Mouse (Mus musculus) cerebellum, adult 8-10 months (tissue): ENCODE results near the gene Inpp4b.

Experiments used
- DNase-seq: peaks from one replicate; pipeline ENCODE4 v3.0.0; 2022

Gene Inpp4b

GRCm38 (mm10) chr8:81854543-81854942 lies 512.2 kb downstream of the Inpp4b start:
- DNase-seq, result no peak

DNA sequence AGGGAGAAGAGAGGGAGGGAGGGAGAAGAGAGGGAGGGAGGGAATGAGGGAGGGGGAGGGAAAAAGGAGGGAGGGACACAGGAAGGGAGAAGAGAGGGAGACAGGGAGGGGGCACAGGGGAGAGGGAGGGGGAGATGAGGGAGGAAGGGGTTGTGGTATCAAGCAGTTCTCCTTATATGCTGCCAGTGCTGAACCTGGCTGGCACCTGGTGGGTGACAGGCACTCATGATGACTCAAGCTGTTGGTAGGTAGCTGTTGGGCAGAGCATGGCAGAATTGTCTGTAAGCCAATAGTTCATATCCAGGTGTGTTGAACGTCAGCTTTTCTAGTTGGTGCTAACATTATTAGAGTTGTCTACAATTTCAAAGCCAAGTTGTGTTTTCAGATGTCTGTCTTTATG lies 512.7 kb downstream of the Inpp4b start:
- no peak for DNase-seq

DNA sequence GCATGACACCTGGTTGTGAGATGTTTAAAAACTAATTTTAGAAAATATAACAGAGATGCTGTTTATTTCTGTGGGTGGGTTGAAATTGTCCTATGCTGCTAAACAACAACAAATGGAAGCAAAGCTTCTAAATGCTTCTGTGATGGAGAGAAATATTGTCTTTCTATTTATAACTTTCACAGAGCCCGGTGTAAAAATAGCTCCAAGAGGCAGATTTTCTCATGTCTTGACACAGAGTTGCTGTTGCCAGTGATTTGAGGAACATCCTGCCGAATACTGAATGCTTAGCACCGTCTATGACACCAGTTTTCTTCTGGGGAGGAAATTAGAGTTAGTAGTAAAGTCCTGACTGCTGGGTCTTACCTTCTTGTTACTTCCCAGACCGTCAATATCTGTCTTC lies 513.8 kb downstream of the Inpp4b start:
- DNase-seq, result no peak

DNA sequence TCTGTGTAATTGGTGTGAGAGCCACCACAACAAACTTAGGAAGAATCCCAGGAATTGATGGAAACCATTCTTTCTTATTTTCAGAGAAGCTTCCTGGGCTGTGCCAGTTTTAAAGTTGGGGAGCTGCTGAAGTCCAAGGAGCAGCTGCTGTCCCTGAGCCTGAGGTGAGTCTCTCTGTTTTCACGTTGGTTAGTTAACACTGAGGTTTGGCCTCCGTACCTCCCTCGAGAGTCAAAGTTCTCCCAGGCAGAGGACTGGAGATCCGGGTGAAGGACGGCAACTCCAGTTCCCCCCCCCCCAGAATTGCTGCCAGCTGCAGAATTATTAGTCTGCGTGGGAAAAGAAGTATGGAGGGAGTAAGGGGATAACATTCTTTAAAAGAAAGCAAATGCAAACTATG lies 514.3 kb downstream of the Inpp4b start:
- no peak for DNase-seq

GRCm38 (mm10) chr8:81858393-81858792 lies 516.0 kb downstream of the Inpp4b start:
- DNase-seq, result no peak

DNA sequence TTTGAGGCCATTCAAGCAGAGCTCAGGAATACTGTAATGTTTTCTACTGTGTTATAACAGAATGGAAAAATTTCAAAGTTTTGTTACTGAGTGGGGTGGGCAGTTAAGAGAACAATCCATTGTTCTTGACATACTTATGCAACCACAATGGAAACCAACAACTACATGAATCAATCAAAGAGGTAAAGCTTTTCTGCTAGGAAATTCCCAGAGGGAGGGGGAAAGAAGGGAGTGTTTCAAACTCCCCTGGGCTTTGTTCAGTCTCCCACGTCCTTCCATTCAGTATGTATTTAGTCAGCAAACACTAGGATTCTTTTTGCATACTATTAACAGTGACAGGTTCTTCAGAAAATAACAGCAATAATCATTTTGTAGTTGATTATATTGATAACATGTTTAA lies 517.4 kb downstream of the Inpp4b start:
- no peak for DNase-seq

GRCm38 (mm10) chr8:81861311-81861710 lies 519.0 kb downstream of the Inpp4b start:
- no peak for DNase-seq

GRCm38 (mm10) chr8:81862738-81863137 lies 520.4 kb downstream of the Inpp4b start:
- no peak for DNase-seq

- DNase-seq, result no peak
These were observed 522.0 kb downstream of the Inpp4b start for GRCm38 (mm10) chr8:81864318-81864717.

DNA sequence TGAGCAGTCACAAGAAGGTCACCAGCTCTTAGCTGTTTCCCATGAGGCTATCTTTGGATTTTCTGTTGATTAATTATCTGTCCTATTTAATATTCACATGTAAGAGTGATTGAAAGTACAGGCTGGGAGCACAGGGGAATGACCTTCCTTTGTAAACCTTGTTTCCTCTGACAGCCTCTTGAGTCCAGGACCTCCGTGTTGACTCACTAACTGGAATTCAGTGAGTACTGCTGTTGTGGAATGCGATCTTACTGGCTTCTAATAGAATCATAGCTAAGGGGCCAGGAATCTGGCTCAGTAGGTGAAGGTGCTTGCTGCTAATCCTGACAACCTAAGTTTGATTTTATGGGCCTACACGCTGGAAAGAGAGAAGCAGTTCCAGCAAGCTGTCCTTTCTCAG lies 523.3 kb downstream of the Inpp4b start:
- DNase-seq, result no peak

DNA sequence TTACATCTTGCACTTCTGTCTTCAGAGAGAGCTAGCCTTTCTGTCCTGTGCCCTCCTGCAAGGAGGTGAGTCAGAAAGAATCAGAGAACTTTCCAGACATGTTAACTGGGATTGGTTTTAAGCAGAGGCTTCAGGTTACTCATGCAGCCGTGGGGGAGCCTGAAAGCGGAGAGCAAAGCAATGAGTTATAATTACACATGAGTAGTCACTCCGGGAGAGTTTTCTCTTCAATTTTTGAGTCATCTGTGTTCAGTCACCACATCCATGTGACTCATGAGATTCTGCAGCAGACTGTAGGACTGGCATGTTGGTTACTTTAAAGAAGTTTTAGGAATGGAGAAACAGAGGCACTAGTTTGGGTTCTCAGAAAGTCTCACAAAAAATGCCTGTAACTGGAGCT lies 524.7 kb downstream of the Inpp4b start:
- DNase-seq, result no peak

DNA sequence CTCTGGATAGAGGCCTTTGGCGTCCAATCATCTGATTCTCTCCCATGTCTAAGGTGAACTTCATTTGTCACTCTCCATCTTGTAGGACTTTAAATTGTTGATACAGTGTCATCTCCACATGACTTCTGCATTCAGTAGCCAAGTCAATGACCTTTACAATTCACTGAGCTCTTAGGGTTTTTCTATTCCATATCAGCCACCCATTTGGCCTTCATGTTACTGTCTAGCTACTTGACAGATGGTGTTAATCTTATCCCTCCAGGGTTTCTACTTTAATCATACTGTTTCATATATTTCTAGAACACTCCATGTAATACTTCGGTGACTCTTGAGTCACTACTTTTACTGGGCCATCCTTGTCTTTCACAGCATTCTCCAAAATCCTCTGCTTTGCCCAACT lies 528.1 kb downstream of the Inpp4b start:
- DNase-seq, result no peak

DNA sequence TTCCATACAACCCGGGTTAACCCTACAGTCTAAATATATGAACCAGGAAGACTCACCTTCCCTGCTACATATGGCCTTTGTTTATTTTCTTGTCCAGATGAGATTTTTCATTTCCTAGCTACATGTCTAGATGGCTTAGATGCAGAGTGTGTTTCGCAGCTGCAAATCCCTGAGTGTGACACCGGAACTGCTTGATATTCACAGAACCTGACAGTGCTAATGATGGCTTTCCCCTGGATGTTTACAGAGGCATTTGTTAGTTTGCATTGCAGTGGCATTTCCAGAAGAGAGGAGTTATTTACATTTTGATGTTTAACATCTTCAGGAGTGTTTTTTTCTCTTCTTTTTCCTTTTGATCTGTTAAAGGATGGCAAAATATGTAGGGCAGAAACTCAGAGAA lies 537.7 kb downstream of the Inpp4b start:
- no peak for DNase-seq

- DNase-seq, result peak; percentile 18
These were observed 541.8 kb downstream of the Inpp4b start for GRCm38 (mm10) chr8:81884195-81884594.

GRCm38 (mm10) chr8:81888843-81889242 lies 546.5 kb downstream of the Inpp4b start:
- DNase-seq, result no peak

DNA sequence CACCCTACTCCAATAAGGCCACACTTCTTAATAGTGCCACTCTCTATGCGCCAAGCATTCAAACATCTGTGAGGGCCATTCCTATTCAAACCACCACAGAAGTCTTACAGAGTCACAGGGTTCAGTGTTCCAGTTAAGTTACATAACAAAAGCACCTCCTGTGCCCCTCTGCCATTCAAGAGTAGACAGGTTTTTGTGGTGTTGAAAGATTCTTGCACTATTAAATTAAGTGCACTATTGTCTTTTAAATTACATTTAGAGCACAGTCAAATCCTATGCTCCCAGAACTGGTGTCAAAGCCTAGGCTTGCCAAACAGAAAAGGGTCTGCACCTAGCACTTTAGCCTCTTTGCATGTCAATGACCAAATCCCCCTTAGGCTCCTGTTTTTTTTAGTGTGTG lies 550.9 kb downstream of the Inpp4b start:
- no peak for DNase-seq

- DNase-seq, result peak; percentile 29
These were observed 604.5 kb downstream of the Inpp4b start for GRCm38 (mm10) chr8:81946812-81947211.

GRCm38 (mm10) chr8:81953101-81953500 lies 610.7 kb downstream of the Inpp4b start:
- no peak for DNase-seq

- DNase-seq, result no peak
These were observed 642.8 kb downstream of the Inpp4b start for GRCm38 (mm10) chr8:81985128-81985665.

- no peak for DNase-seq
These were observed 650.6 kb downstream of the Inpp4b start for GRCm38 (mm10) chr8:81992966-81993365.

GRCm38 (mm10) chr8:81996239-81996638 lies 653.9 kb downstream of the Inpp4b start:
- no peak for DNase-seq

GRCm38 (mm10) chr8:81996823-81997222 lies 654.5 kb downstream of the Inpp4b start:
- peak; percentile 5 for DNase-seq

GRCm38 (mm10) chr8:82004158-82004557 lies 661.8 kb downstream of the Inpp4b start:
- no peak for DNase-seq

DNA sequence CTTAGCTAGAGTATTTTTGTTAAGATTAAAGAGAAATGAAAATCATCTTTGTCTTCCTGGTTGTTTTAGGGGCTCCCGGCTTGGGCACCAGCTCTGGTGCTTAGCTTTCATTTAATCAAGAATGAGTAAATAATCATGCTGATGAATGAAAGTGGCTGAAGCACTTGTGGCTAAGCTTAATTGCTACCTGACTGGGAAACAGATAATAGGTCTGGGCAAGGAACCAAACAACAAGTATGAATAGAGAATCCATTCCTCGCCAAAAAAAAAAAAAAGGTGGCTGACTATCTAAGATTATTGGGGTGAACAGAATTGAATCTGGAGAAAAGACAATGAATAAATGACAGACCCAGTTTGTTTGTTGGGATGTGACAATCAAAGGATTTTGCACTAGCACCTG lies 663.1 kb downstream of the Inpp4b start:
- DNase-seq, result no peak

DNA sequence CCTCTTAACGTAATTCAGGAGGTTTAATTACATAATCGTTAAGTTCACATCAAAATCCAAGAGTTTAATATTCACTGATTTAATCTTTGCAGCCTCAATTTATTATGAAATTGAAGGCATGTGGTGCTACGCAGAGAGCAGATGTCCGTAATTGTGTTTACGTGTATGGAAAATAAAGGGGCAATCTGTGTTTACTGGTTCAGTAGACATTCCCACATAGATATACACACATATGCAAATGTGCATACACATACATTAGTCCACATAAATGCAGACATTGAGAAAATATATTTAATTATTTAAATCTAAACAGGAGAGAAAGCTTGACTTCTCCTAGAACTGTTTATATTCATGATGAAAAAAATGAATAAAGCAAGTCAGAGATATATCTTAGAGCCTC lies 675.4 kb downstream of the Inpp4b start:
- DNase-seq, result no peak

DNA sequence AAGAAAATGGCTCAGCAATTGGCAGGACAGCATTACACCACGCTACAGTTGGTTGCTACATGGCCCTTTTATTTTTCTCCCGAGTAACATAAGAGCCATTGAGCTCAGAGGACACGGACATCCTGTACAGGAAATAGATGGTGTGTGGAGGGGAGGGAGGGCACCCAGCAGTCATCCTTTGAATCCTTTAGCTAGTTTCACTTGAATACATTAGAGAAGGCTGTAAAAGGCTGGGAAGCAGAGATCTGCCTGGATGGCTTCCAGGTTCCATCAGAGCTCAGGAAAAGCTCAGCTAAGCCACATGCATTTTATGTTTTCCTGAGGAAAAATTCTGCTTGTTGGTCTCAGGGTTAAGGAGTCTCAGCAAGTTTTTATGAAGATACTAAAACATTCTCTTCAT lies 685.0 kb downstream of the Inpp4b start:
- DNase-seq, result peak; percentile 27
